Mouse (Mus musculus) spleen, postnatal 10 days (tissue): ENCODE data around the gene Vamp3.

Experiments used
- DNase-seq, 2 experiments: peaks; one replicate each; pipeline ENCODE4 v3.0.0; 2021 to 2022; ENCODE audit warnings: low spot score in 2 of 2

The Vamp3 gene

DNA sequence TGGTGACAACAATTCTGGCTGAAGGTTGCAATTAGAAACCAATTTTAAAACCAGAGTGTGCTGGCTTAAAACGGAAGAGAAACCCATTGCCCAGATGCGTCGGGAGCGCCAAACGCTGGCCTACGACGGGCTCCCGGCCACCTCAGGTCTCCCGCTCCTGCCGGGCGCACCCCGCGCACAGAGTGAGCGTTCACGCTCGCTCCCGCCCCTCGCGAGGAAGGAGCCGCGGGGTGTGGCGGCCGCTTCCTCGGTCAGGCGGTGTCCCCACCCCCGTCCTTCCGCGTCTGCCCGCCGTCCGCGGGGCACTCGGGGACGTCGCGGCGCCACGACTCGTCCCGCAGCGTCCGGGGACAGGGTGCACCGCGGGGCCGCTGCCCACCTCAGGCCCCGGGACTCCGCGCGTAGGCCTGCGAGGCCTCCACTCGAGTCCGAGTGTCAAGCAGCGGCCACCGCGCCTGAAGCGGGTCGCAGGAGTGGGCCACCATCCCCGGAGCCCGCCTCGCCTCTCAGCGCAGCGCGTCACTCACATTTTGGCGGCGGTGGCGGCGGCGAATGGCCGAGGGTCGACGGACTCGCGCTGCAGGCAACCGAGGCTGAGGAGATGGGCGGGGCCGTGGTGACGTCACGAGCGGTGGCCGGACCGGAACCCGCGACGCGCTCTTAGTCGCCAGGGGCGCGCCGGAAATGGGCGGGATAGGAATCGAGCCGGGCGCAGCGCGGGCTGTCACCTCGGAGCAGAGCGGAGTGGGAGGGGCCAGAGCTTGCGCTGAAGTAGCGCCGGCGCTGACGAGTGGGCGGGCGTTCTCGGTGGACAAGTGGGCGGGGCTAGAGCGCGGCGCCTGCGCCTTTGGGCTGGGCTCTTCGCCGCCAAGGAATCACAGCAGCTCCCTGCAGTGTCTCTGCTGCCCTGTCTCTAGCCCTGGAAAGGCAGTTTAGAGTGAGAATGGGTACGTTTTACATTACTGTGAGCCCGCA is at the start of gene Vamp3:
Gene Vamp3 (minus strand): TSS at position 617 of the 975 bp plus-strand sequence.
- DNase-seq, result peak; percentile 98 to 100

- no peak for DNase-seq
These were observed 48.7 kb upstream of the Vamp3 start for GRCm38 (mm10) chr4:151106468-151106867.

GRCm38 (mm10) chr4:151105886-151106285 is 48.1 kb upstream of the Vamp3 start:
- no peak for DNase-seq

DNA sequence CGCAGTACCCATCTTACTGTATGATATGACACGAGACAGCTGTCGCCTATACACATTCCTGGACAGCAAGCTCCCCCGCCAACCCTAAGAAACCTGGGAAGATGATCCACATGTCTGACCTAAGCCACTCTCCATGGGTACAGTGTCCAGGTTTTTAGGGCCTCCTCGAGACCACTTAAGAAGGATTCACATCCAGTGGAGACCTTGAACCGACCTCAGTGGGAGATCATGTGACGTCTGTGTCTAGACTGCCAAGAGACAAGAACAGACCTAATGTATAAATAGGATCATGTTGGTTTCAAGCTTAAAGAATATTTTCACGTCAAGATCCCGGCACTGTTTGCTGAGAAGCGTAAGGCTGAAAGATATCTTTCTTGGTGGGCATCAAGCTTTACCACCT is 46.4 kb upstream of the Vamp3 start:
- no peak for DNase-seq

DNA sequence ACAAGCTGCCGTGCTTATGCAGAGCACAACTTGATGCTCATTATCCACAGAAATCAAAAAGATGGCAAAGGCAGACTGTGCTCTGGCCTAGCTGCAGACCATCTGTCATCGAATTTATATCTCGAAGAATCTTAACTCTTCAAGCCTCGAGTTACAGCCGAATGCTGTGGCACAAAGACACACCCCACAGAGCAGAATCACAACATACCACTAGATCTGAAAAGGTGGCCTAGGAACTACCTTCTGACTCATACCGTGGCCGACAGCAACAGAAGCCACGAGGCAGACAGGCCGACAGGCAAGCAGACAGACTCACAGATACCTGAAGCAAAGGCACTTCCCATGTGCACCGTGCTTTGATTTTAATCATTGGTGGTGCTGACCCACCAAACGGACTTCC is 45.9 kb upstream of the Vamp3 start:
- DNase-seq, result no peak

- DNase-seq, result no peak
These were observed 39.3 kb upstream of the Vamp3 start for GRCm38 (mm10) chr4:151097104-151097438.

GRCm38 (mm10) chr4:151096334-151097103 is 38.8 kb upstream of the Vamp3 start:
- no peak for DNase-seq

GRCm38 (mm10) chr4:151095207-151095606 is 37.4 kb upstream of the Vamp3 start:
- DNase-seq, result peak in 1 of 2 experiments; percentile 44

DNA sequence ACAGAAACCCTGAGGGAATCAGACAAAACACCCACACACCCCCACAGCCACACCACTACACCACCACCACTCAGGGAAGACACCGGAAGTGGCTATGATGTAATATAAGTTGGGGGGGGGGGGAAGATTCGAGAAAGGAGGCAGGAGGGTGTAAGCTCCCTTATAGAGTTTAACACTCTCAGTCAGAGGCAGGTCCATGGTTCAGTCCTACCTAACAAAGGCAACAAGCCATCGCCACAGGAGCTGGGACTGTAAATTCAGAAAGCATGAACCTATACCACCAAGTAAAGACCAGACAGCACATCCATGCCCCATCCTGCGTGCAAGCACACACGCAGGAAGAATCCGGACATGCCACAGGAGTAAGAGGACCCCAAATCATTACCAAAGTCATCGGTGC is 31.5 kb upstream of the Vamp3 start, which contains the start of gene Gm13090:
Gene Gm13090 (plus strand): TSS at position 301 of the 400 bp plus-strand sequence.
- no peak for DNase-seq

GRCm38 (mm10) chr4:151088819-151089218 is 31.1 kb upstream of the Vamp3 start:
- no peak for DNase-seq

DNA sequence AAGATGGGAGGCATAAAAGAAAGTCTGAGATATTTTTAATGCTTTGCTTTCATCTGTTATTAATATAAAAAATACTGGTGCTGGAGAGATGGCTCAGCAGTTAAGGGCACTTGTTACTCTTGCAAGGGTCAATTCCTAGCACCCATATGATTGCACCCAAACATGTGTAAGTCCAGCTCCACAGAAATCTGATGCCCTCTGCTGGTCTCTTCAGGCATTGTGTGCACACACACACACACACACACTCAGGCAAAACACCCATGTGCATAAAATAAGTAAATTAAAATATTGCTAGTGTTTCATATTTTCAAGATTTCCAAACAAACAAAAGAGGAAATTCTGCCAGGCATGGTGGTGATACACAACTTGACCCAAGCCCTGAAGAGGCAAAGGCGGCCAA is 29.6 kb upstream of the Vamp3 start:
- no peak for DNase-seq

- DNase-seq, result no peak
These were observed 25.3 kb upstream of the Vamp3 start for GRCm38 (mm10) chr4:151083027-151083426.

GRCm38 (mm10) chr4:151081977-151082376 is 24.2 kb upstream of the Vamp3 start:
- no peak for DNase-seq

- DNase-seq, result no peak
These were observed 23.6 kb upstream of the Vamp3 start for GRCm38 (mm10) chr4:151081355-151081754.

DNA sequence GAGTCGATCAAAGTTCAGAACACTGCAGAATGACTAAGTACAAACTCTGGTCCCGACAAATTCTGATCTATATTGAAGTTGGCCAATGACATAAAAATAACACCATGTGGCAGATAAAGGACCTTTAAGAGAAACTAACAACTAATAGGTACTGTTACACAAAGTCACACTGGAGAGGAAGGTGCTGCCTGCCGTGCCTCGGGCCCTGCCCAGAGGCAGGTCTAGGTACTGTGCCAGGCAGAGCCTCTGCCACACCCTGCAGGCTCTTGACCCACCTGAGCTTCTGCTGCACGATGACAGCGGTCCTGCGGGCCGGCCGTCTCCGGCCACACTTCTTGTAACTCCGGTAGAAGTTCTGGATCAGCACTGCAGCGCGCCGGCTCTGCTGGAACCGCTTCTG is 17.1 kb upstream of the Vamp3 start:
- no peak for DNase-seq

GRCm38 (mm10) chr4:151073108-151073744 is 15.5 kb upstream of the Vamp3 start:
- DNase-seq, result peak; percentile 43 to 72

DNA sequence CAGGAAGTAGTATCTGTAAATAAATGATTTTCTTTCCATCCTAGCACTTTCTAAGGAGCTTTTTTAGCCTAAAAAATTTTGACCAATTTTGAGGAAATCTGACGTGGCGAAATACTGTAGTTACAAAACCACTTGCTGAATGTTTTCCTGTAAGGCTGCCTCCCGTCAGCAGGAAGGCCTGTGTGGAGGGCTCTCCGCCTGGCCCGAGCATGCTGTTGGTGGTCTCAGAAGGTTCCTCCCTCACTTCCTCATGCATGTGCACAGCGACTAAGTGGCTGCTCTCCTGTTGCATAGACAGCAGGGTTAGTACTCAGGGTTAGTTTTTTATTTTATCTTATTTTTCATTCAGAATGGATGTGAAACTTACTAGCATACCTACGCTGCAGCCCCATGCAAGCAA is 13.2 kb upstream of the Vamp3 start:
- DNase-seq, result no peak

DNA sequence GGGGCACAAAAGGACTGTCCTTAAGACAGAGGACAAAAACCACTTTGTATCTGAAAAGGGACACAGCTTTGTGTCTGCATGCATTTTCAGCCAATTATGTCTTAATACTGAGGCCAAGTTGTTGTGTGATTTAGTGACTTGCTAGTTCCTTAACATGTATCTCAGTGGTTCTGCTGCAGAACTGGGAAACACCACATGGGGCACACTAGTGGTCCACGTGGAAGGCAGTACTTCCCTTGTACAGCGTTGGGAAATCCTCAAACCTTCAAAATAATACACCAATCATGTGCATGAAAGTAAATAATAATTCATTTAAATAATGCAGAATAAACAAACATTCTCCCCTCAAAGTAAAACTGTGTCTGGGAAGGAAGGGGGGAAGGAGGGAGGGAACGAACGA is 11.0 kb upstream of the Vamp3 start:
- DNase-seq, result no peak

DNA sequence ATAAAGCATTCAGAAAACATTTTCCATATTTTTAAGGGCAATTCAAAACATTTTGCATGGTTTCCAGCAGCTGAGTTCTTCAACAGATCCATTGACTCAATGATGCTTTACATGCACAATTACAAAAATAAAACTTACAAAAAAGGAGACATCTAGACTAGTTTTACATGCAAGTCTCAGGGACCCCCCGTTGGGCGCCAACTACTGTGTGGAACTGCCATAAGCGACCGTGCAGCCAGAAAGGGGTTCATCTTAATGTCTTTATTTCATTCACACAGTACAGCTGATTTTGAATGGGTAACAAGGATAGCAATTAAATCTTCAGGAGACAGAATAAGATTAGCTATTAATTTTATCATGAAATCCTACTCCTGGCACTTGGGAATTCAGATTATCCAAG is 1.8 kb upstream of the Vamp3 start:
- no peak for DNase-seq

- DNase-seq, result no peak
These were observed 871 bp upstream of the Vamp3 start for GRCm38 (mm10) chr4:151058634-151059033.

GRCm38 (mm10) chr4:151051162-151051561 is 6.6 kb downstream of the Vamp3 start:
- no peak for DNase-seq

DNA sequence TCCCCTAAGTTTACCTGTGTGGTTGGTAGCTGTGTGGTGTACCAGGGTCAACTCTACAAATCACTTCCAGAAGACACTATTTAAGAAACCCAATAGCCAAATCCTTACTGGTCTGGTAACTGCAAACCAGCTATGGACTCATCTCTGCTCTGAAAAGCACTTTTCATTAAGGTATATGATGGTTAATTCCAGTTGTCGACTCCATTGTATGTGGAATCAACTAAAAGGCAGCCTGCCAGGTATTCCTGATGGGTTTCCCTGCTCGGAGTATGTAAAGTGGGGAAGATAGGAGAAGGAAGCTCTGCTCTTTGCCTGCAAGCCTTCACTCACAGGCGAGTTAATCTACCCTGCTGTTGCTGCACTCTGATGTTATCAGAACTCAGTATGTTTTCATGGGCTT is 11.2 kb downstream of the Vamp3 start:
- no peak for DNase-seq
